In genomic region chr7:112228827-112229498, GRCm38 (mm10) we compare ENCODE assay signal across 10 mouse cellular contexts. TPM values are rescaled to one million over a fixed set of nuclear protein-coding genes. Genes with fewer than 3 reads are reported as not detected.
DNase-seq lines count a peak whose midpoint lies in the region; ATAC-seq lines count a peak whose summit lies in the region.
"Had no signal": no experiment of that assay in that cellular context is flagged by ENCODE, and none has a peak within 500 bp of the region (broad histone marks: within the 10 kb centered on the region; RNA-seq: fewer than 3 reads in every experiment).

No protein-coding gene starts in this region.

- WGBS in heart, embryonic 15.5 days: 24% methylated on average over 20 of the region's 20 CpGs

- H3K4me1 ChIP-seq in heart, embryonic 15.5 days (replicated peaks): peaks cover 75% of the 10 kb centered on the region

- peak overlapping the region; percentile 88 for H3K9ac ChIP-seq in heart, embryonic 15.5 days
- H3K9ac ChIP-seq: forebrain, embryonic 15.5 days had no signal

- peak; percentile 47 for DNase-seq in cerebellum, adult 9-11 months
- no peak for DNase-seq in cerebellum, adult 11 months
- peak; percentile 47 for DNase-seq in embryo, embryonic 10.5 days (ENCODE audit: low spot score)
- DNase-seq in lung, postnatal 36 days: peak; percentile 48
- DNase-seq in urinary bladder, adult 2 months (ENCODE audit: low spot score): no peak
- no peak for DNase-seq in right cerebral cortex, adult 18-20 months
- no peak for DNase-seq in c-Kit-positive CD71-positive TER-119-positive erythroid progenitor cells, embryonic 14.5 days (ENCODE audit: low spot score)
- DNase-seq: left cerebral cortex, postnatal 4 days had no signal

- no peaks in the 10 kb centered on the region; the same call in 1 of the 2 replicates for H3K36me3 ChIP-seq in heart, embryonic 15.5 days
- H3K36me3 ChIP-seq: forebrain, embryonic 15.5 days had no signal

- no peaks in the 10 kb centered on the region for H3K9me3 ChIP-seq in heart, embryonic 15.5 days (replicated peaks)
- H3K9me3 ChIP-seq: forebrain, embryonic 15.5 days had no signal

- peak overlapping the region; percentile 71 for H3K4me2 ChIP-seq in heart, embryonic 15.5 days
- H3K4me2 ChIP-seq: forebrain, embryonic 15.5 days had no signal

- peak overlapping the region; percentile 76 for H3K4me3 ChIP-seq in heart, embryonic 15.5 days
- H3K4me3 ChIP-seq: forebrain, embryonic 15.5 days had no signal

- H3K27me3 ChIP-seq in heart, embryonic 15.5 days: no peaks in the 10 kb centered on the region

- H3K27ac ChIP-seq in heart, embryonic 15.5 days: peak overlapping the region; percentile 88
- H3K27ac ChIP-seq: forebrain, embryonic 15.5 days had no signal

- no peak; the same call in 1 of the 2 replicates for ATAC-seq in heart, embryonic 15.5 days (replicated peaks; ENCODE audit: insufficient number of reproducible peaks, insufficient read depth, low FRiP score, low read depth)
- ATAC-seq: forebrain, embryonic 15.5 days had no signal

RNA-seq across cellular contexts. Expression of gene Mical2, which starts 3.3 kb away (rescaled TPM):
- polyA plus RNA-seq in heart, embryonic 15.5 days (2015; fragmentation: Nextera tagmentation; extraction: Ambion mirVana): 132 and 134 TPM in 2 replicates
- polyA plus RNA-seq in urinary bladder, adult 2 months (2012; rRNA removed): 22.9 and 26.8 TPM in 2 replicates

Comparison
In these comparisons a context has a peak if more than half of its experiments do, and no peak if none do; other contexts are left out.
1. DNase-seq: peak in cerebellum, adult 9-11 months (single experiment), embryo, embryonic 10.5 days (single experiment) and lung, postnatal 36 days (single experiment); none in cerebellum, adult 11 months (single experiment), urinary bladder, adult 2 months (single experiment), right cerebral cortex, adult 18-20 months (single experiment) and c-Kit-positive CD71-positive TER-119-positive erythroid progenitor cells, embryonic 14.5 days (single experiment).